Mouse (Mus musculus) liver, embryonic 15.5 days (tissue): ENCODE measurements around the gene Tdp2. TPM values are rescaled to one million over a fixed set of nuclear protein-coding genes. Genes with fewer than 3 reads are reported as not detected.

Source experiments
- ATAC-seq: fragments of 200-750 bp; cut with Nextera tagmentation; 2 replicates; pipeline ENCODE4 v1.8.0; 2017; ENCODE audit warnings: moderate number of reproducible peaks, mild to moderate bottlenecking, moderate library complexity; ENCODE audit not compliant: insufficient read depth
- H3K27ac ChIP-seq: fragments of 300-500 bp; sonication (generic); replicated peaks from 2 replicates; pipeline ENCODE4 v1.5.1; 2015; ENCODE audit warnings: mild to moderate bottlenecking, inconsistent platforms
- H3K27me3 ChIP-seq: fragments of 300-500 bp; sonication (generic); 2 replicates; pipeline ENCODE4 v1.6.1; 2015; ENCODE audit warnings: mild to moderate bottlenecking, inconsistent platforms
- H3K36me3 ChIP-seq: fragments of 300-500 bp; sonication (generic); replicated peaks from 2 replicates; pipeline ENCODE4 v1.6.1; 2015; ENCODE audit warnings: moderate library complexity, mild to moderate bottlenecking, inconsistent platforms
- H3K4me1 ChIP-seq: fragments of 300-500 bp; sonication (generic); replicated peaks from 2 replicates; pipeline ENCODE4 v1.6.1; 2015; ENCODE audit warnings: inconsistent platforms
- H3K4me2 ChIP-seq: fragments of 300-500 bp; sonication (generic); 2 replicates; pipeline ENCODE4 v1.6.1; 2015; ENCODE audit warnings: moderate library complexity, mild to moderate bottlenecking, inconsistent platforms
- H3K4me3 ChIP-seq: fragments of 300-500 bp; sonication (generic); replicated peaks from 2 replicates; pipeline ENCODE4 v1.5.1; 2015; ENCODE audit warnings: mild to moderate bottlenecking, inconsistent platforms
- H3K9ac ChIP-seq: fragments of 300-500 bp; sonication (generic); 2 replicates; pipeline ENCODE4 v1.6.1; 2015; ENCODE audit warnings: moderate library complexity, mild to moderate bottlenecking, inconsistent platforms
- H3K9me3 ChIP-seq: fragments of 300-500 bp; sonication (generic); replicated peaks from 2 replicates; pipeline ENCODE4 v1.6.1; 2016; ENCODE audit warnings: inconsistent platforms
- WGBS: fragments of 180-500 bp; shearing (Covaris S2); methylation state at CpG from one replicate; pipeline ENCODE4 v1.1.7; 2015; ENCODE audit warnings: mixed read lengths; ENCODE audit not compliant: insufficient replicate concordance; 5-methylcytosine and 5-hydroxymethylcytosine counted together
- polyA plus RNA-seq: library from polyadenylated mRNA; unstranded; fragments of >200 nt; fragmentation: Nextera tagmentation; extraction: Ambion mirVana; gene quantifications from 2 replicates; pipeline ENCODE4 v1.2.1, GENCODE M21; 2015

The Tdp2 gene
- polyA plus RNA-seq, 1 experiment from 2014 or later, result 23.2 TPM

DNA sequence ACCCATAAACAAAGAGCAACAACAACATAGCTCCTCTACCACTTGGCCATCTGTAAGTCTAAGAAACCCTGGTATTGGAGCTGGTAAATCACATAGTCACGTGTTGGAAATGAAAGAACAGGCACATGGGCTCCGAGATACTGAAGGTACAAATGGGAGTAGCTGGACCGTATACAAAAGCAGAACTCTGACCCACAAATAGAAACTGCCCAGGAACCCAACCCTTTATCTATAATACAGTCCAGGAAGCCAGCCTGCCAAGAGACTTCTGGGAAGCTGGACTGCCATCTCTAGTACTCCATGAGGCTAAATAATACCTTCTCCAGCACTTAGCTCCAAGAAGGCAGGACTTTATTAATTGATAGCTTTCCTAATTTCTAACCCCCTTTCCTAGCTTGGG, 21.1 kb downstream of the Tdp2 start:
- ATAC-seq, result no peak
- Histone ChIP-seq H3K27ac (no peak overlapping the region), H3K4me1 (no peaks in the 10 kb centered on the region; the same call in 1 of the 2 replicates), H3K9me3 (no peaks in the 10 kb centered on the region), H3K9ac (no peak overlapping the region), H3K4me2 (no peak overlapping the region), H3K36me3 (no peaks in the 10 kb centered on the region), H3K27me3 (no peaks in the 10 kb centered on the region), H3K4me3 (no peak overlapping the region)
- 37% methylated on average over 3 of the region's 3 CpGs for WGBS

DNA sequence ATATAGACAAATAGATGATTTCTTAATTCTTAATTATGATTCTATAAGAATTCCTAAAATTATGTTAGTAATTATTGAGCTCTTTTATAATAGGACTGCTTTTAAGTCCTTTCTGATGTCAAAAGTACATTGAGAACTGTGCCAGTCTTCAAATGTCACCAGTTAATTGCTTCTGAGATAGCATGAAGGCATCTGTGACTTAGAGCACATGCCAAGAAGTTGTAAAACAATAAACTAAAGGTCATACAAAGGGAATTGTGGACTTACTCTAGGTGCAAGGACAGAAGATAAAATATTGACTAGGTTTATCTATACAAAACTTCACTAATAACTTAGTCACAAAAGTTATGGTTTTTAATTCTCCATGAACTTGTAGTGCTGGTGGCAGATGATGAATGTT, 27.6 kb downstream of the Tdp2 start:
- Histone ChIP-seq H3K4me3 (no peak overlapping the region), H3K27me3 (no peaks in the 10 kb centered on the region), H3K36me3 (no peaks in the 10 kb centered on the region), H3K9me3 (no peaks in the 10 kb centered on the region), H3K27ac (no peak overlapping the region), H3K9ac (no peak overlapping the region), H3K4me2 (no peak overlapping the region), H3K4me1 (no peaks in the 10 kb centered on the region)
- ATAC-seq, result no peak

DNA sequence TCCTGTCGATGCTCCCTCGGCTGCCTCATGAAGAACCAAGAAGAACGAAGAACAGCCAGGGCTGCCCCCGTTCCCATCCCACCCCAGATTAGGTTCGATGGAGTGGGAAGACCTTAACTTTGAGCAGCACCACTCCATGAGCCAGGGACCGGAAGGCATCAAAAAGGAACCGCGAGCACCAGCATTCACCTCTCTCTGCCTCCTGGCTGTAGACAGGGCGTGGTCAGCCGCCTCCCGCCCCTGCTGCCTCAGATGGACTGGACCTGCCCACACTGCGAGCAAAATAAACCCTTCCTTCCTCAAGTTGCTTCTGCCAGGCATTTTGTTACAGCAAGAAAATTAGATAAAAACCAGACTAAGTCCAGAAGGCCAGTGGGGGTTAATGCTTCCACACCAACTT, 29.6 kb downstream of the Tdp2 start:
- Histone ChIP-seq H3K36me3 (no peaks in the 10 kb centered on the region), H3K9ac (no peak overlapping the region), H3K4me1 (no peaks in the 10 kb centered on the region), H3K27me3 (no peaks in the 10 kb centered on the region), H3K4me3 (no peak overlapping the region), H3K9me3 (no peaks in the 10 kb centered on the region), H3K27ac (no peak overlapping the region), H3K4me2 (no peak overlapping the region)
- no peak for ATAC-seq
- WGBS, result 46% methylated on average over 12 of the region's 12 CpGs

DNA sequence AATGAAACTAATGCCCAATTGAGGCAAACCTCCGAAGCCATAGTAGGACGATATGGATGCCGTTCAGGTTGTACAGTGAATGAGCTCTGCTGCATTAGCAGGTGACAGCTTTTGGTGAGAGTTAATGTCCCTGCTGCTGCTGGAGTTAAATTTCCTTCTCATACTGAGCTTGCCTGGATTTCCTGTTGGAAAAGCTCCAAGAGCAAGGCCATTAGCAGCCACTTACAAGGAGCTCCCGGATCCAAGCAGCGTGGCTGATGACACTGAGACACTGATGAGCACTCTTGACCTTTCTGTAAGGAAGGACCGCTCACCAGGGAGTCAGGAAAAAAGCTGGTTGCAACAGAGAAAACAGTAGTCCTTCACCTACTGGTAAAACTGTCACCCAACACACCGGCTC, 30.5 kb downstream of the Tdp2 start:
- 72% methylated on average over 7 of the region's 7 CpGs for WGBS
- no peak overlapping the region for H3K9ac ChIP-seq
- no peak for ATAC-seq

DNA sequence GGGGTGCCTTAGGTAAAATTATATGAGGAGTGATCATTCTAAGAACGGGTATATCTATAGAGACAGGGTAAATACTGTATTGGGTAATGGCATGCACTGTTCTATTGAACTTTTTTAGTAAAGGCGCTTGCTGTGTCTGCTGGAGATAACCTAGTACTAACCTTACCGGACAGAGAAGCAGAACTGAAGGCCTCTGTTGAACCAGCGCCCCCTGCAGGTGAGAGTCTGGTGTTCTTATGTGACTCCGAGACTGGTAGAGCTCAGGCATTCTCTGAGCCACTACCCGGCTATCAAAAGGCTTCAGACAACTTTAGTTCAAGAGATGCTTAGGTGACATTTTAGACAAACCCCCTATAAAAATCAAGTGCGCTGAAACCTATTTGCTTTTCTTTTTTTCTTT, 31.0 kb downstream of the Tdp2 start:
- H3K9me3 ChIP-seq, result no peaks in the 10 kb centered on the region
- no peak overlapping the region for H3K27ac ChIP-seq
- 48% methylated on average over 7 of the region's 7 CpGs for WGBS
- no peaks in the 10 kb centered on the region; the same call in 1 of the 2 replicates for H3K4me1 ChIP-seq
- no peak overlapping the region for H3K9ac ChIP-seq
- no peak overlapping the region for H3K4me3 ChIP-seq
- ATAC-seq, result no peak
- H3K36me3 ChIP-seq, result no peaks in the 10 kb centered on the region
- H3K4me2 ChIP-seq, result no peak overlapping the region
- H3K27me3 ChIP-seq, result no peaks in the 10 kb centered on the region

More for the DNA sequence above, 30.5 kb downstream of the Tdp2 start:
- Histone ChIP-seq H3K4me2 (no peak overlapping the region), H3K36me3 (no peaks in the 10 kb centered on the region), H3K9me3 (no peaks in the 10 kb centered on the region), H3K27ac (no peak overlapping the region), H3K27me3 (no peaks in the 10 kb centered on the region), H3K4me3 (no peak overlapping the region), H3K4me1 (no peaks in the 10 kb centered on the region; the same call in 1 of the 2 replicates)

DNA sequence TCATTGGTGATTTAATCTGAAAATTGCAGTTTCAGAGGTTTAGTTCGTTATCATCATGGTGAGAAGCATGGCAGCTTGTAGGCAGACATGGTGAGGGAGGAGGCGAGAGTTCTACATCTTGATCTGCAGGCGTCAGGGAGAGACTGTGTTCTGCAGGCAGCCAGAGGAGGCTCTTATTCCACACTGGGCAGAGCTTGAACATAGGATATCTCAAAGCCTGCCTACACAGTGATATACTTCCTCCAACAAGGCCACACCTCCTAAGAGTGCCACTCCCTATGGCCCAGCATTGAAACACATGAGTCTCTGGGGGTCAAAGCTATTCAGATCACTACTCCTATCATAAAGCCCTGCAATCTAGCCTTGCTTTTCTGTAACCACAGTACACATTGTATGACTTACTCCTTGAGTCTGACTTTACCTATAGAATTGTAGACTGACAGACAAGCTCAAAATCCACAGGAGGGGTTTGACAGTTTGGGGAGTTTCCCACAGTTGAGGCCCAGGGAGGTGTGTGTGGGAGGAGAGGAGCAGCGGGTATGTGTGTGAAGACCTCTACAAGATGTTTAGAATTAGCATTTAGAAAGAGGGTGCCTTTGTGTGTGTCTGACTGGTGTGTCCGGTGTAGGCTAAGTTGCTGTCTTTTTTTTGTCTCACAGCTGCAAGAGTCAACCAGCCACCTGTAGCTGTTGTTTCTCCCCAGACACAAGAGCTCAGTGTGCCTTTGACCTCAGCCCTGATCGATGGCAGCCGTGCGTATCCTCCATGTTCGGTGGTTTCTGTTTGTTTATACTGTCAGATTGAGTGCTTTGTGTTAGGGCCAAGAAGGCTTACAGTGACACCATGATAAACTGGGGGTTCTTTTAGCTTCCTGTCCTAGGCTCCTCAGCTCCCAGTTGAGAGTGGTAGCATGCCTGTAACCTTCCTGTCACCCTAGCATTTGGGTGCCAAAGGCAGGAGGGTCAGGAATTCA, 35.2 kb downstream of the Tdp2 start:
- Histone ChIP-seq H3K36me3 (no peaks in the 10 kb centered on the region), H3K27ac (no peak overlapping the region), H3K27me3 (no peaks in the 10 kb centered on the region), H3K9me3 (no peaks in the 10 kb centered on the region), H3K4me3 (no peak overlapping the region), H3K4me2 (no peak overlapping the region), H3K4me1 (no peaks in the 10 kb centered on the region; the same call in 1 of the 2 replicates), H3K9ac (no peak overlapping the region)
- WGBS, result 58% methylated on average over 9 of the region's 9 CpGs
- ATAC-seq, result no peak

DNA sequence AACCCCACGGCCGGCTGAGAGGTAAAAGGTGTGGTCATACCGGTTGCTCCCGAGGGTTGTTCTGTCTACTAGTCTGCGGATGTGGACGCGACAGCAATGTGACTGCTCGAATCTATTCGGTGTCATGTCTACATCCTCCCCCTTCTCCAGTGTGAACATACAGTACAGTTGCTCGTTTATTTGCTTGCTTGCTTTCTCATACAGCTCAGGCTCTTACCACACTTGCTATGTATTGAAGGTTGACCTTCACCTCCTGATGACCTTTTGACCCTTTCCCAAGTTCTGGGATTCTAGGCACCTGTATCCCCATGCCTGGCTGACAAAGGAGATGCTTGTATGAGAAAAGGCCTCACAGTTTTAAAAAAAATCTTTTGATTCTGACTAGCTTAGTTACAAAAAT, 36.3 kb downstream of the Tdp2 start:
- ATAC-seq, result no peak

DNA sequence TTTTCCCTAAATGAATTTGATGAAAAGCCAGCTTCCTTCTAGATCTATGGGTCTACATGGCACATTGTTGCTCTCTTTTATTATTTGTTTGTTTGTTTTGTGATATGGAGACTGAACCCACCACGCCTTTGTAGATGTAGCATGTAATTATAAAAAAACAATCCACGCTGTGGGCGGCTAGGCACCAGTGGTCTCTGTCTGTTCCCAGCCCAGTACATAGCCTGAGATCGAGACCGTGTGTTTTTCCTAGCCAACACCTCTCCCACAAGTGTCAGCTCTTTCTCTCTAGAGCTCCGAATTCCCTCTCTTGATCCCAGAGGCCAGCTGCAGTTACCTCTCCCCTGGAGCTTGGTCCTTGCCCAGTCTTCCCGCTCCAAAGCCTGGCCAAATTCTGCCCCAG, 36.8 kb downstream of the Tdp2 start:
- Histone ChIP-seq H3K4me1 (no peaks in the 10 kb centered on the region; the same call in 1 of the 2 replicates), H3K9ac (no peak overlapping the region), H3K4me2 (no peak overlapping the region), H3K27ac (no peak overlapping the region), H3K9me3 (no peaks in the 10 kb centered on the region), H3K4me3 (no peak overlapping the region), H3K27me3 (no peaks in the 10 kb centered on the region), H3K36me3 (no peaks in the 10 kb centered on the region)
- WGBS, result 65% methylated on average over 7 of the region's 7 CpGs
- ATAC-seq, result no peak

More for the DNA sequence above, 36.3 kb downstream of the Tdp2 start:
- Histone ChIP-seq H3K9me3 (no peaks in the 10 kb centered on the region), H3K4me1 (no peaks in the 10 kb centered on the region; the same call in 1 of the 2 replicates), H3K4me2 (no peak overlapping the region), H3K27me3 (no peaks in the 10 kb centered on the region), H3K4me3 (no peak overlapping the region), H3K36me3 (no peaks in the 10 kb centered on the region), H3K27ac (no peak overlapping the region), H3K9ac (no peak overlapping the region)
- 76% methylated on average over 10 of the region's 10 CpGs for WGBS

DNA sequence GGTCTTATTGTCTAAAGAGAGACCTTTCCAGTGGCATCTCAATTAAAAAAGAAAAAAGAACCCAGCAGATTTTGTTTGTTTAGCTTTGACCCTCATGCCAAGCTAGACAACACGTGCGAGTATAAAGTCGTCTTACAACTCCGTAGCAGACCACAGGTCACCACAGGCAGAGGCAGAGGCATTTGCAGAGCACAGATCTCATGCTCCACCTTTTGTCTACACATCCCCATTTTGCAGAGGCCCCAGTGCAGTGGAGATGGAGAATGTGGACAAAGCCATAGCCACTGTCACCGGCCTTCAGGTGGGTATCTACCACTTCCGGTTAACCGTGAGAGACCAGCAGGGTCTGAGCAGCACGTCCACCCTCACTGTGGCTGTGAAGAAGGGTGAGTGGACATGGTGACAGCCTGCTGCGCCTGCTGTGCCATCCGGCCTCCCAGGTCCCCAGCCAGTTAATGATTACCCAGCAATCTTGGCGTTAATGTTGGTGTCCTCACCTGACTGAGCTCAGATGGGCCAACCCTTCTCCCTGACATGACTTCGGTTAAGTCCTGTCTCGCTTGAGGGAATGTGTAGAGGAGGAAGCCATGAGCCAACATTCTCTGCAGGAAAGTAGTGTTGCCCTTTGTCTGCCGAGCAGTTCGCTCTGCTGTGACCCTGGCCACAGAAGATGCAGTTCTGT, 48.0 kb downstream of the Tdp2 start:
- WGBS, result 69% methylated on average over 15 of the region's 15 CpGs
- no peak overlapping the region for H3K4me2 ChIP-seq
- ATAC-seq, result peak; percentile 56; the same call in 1 of the 2 replicates
- no peaks in the 10 kb centered on the region for H3K27me3 ChIP-seq
- no peak overlapping the region for H3K27ac ChIP-seq
- no peaks in the 10 kb centered on the region for H3K36me3 ChIP-seq
- H3K9me3 ChIP-seq, result no peaks in the 10 kb centered on the region
- H3K4me3 ChIP-seq, result no peak overlapping the region
- 0 out of 2 replicates have a peak, but pooled peaks cover 3% of the 10 kb centered on the region for H3K4me1 ChIP-seq
- peak overlapping the region; percentile 11; the same call in 1 of the 2 replicates for H3K9ac ChIP-seq

DNA sequence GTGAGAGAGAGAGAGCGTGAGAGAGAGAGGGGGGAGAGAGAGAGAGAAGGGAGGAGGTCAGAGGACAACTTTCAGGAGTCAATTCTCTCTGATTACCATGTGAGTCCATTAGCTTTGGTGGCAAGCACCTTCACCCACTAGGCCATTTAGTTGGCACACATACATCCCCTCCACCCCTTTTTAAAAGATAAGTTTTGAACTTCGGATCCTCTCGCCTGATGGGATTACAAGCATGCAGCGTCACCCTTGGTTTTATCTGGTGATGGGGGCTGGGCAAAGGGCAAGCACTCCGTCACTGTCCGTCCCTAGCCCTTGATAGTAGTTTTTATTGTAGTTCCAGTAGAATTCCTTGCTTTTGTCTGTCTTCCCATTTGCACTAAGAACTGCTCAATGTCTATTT, 48.7 kb downstream of the Tdp2 start:
- H3K9ac ChIP-seq, result no peak overlapping the region
- H3K27me3 ChIP-seq, result no peaks in the 10 kb centered on the region
- no peak; the same call in 1 of the 2 replicates for ATAC-seq
- H3K4me1 ChIP-seq, result 0 out of 2 replicates have a peak, but pooled peaks cover 3% of the 10 kb centered on the region
- H3K36me3 ChIP-seq, result no peaks in the 10 kb centered on the region
- no peak overlapping the region for H3K4me3 ChIP-seq
- H3K27ac ChIP-seq, result no peak overlapping the region
- H3K4me2 ChIP-seq, result no peak overlapping the region
- no peaks in the 10 kb centered on the region for H3K9me3 ChIP-seq
- 64% methylated on average over 6 of the region's 6 CpGs for WGBS

DNA sequence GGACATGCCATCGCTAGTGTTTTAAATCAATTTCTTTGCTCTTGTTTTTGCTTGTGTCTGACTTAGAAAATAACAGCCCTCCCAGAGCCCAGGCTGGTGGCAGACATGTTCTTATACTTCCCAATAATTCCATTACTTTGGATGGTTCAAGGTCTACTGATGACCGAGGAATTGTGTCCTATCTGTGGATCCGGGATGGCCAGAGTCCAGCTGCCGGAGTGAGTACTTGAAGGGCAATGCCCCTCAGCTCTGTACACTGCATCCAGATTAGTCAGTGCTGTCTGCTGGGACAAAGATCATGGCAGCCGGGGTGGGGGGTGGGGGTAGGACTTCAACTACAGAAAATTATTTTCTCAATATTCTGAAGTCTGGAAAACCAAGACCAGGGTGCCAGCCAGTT, 49.2 kb downstream of the Tdp2 start:
- H3K36me3 ChIP-seq, result no peaks in the 10 kb centered on the region
- WGBS, result 66% methylated on average over 5 of the region's 5 CpGs
- H3K9ac ChIP-seq, result no peak overlapping the region
- H3K27ac ChIP-seq, result no peak overlapping the region
- H3K4me3 ChIP-seq, result no peak overlapping the region
- no peak for ATAC-seq
- H3K9me3 ChIP-seq, result no peaks in the 10 kb centered on the region
- 0 out of 2 replicates have a peak, but pooled peaks cover 3% of the 10 kb centered on the region for H3K4me1 ChIP-seq
- H3K27me3 ChIP-seq, result no peaks in the 10 kb centered on the region
- no peak overlapping the region for H3K4me2 ChIP-seq
